Mouse (Mus musculus): ENCODE results near the gene Brwd3. TPM values are rescaled to one million over a fixed set of nuclear protein-coding genes. Genes with fewer than 3 reads are reported as not detected.

Brwd3 gene
- polyA plus RNA-seq, 1 experiment: 1.2 TPM

GRCm38 (mm10) chrX:108797268-108797667 lies 36.9 kb downstream of the Brwd3 start:
- DNase-seq: no peak
- WGBS: 60% methylated on average over 3 of the region's 3 CpGs
- TF ChIP-seq CTCF (IDR thresholded peaks at IDR 0.05; ENCODE audit: insufficient read depth, low read length) (no peak), POLR2A (IDR thresholded peaks at IDR 0.05; ENCODE audit: borderline replicate concordance, extremely low read depth, low read depth, low read length) (no peak)
- Histone ChIP-seq H3K4me1 (ENCODE audit: control insufficient read depth, insufficient read depth, low read length) (no peaks in the 10 kb centered on the region), H3K4me3 (replicated peaks; ENCODE audit: extremely low read depth, low read depth, low read length) (no peak overlapping the region)

- DNase-seq: no peak
- 87% methylated on average over 4 of the region's 4 CpGs for WGBS
Measured at GRCm38 (mm10) chrX:108783724-108784123, 50.4 kb downstream of the Brwd3 start.

GRCm38 (mm10) chrX:108731755-108732154 lies 102.4 kb downstream of the Brwd3 start:
- TF ChIP-seq POLR2A (IDR thresholded peaks at IDR 0.05; ENCODE audit: borderline replicate concordance, extremely low read depth, low read depth, low read length): no peak
- TF ChIP-seq CTCF (IDR thresholded peaks at IDR 0.05; ENCODE audit: insufficient read depth, low read length): no peak
- Histone ChIP-seq H3K4me1 (ENCODE audit: control insufficient read depth, insufficient read depth, low read length) (no peaks in the 10 kb centered on the region), H3K4me3 (replicated peaks; ENCODE audit: extremely low read depth, low read depth, low read length) (no peak overlapping the region)
- no peak for DNase-seq

More at GRCm38 (mm10) chrX:108783724-108784123, 50.4 kb downstream of the Brwd3 start:
- Histone ChIP-seq H3K4me1 (ENCODE audit: control insufficient read depth, insufficient read depth, low read length) (no peaks in the 10 kb centered on the region), H3K4me3 (replicated peaks; ENCODE audit: extremely low read depth, low read depth, low read length) (no peak overlapping the region)
- no peak for TF ChIP-seq POLR2A (IDR thresholded peaks at IDR 0.05; ENCODE audit: borderline replicate concordance, extremely low read depth, low read depth, low read length)
- TF ChIP-seq CTCF (IDR thresholded peaks at IDR 0.05; ENCODE audit: insufficient read depth, low read length): no peak

- WGBS: 70% methylated on average over 1 of the region's 1 CpGs
- TF ChIP-seq CTCF (IDR thresholded peaks at IDR 0.05; ENCODE audit: insufficient read depth, low read length) (no peak), POLR2A (IDR thresholded peaks at IDR 0.05; ENCODE audit: borderline replicate concordance, extremely low read depth, low read depth, low read length) (no peak)
Measured at GRCm38 (mm10) chrX:108729564-108729963, 104.6 kb downstream of the Brwd3 start.

GRCm38 (mm10) chrX:108729068-108729467 lies 105.1 kb downstream of the Brwd3 start:
- WGBS: 66% methylated on average over 3 of the region's 3 CpGs
- TF ChIP-seq CTCF (IDR thresholded peaks at IDR 0.05; ENCODE audit: insufficient read depth, low read length): no peak
- TF ChIP-seq POLR2A (IDR thresholded peaks at IDR 0.05; ENCODE audit: borderline replicate concordance, extremely low read depth, low read depth, low read length): no peak
- DNase-seq: no peak
- Histone ChIP-seq H3K4me1 (ENCODE audit: control insufficient read depth, insufficient read depth, low read length) (no peaks in the 10 kb centered on the region), H3K4me3 (replicated peaks; ENCODE audit: extremely low read depth, low read depth, low read length) (no peak overlapping the region)

More at GRCm38 (mm10) chrX:108729564-108729963, 104.6 kb downstream of the Brwd3 start:
- Histone ChIP-seq H3K4me3 (replicated peaks; ENCODE audit: extremely low read depth, low read depth, low read length) (no peak overlapping the region), H3K4me1 (ENCODE audit: control insufficient read depth, insufficient read depth, low read length) (no peaks in the 10 kb centered on the region)
- DNase-seq: no peak

- DNase-seq: no peak
- Histone ChIP-seq H3K4me3 (replicated peaks; ENCODE audit: extremely low read depth, low read depth, low read length) (no peak overlapping the region), H3K4me1 (ENCODE audit: control insufficient read depth, insufficient read depth, low read length) (no peaks in the 10 kb centered on the region)
- TF ChIP-seq POLR2A (IDR thresholded peaks at IDR 0.05; ENCODE audit: borderline replicate concordance, extremely low read depth, low read depth, low read length) (no peak), CTCF (IDR thresholded peaks at IDR 0.05; ENCODE audit: insufficient read depth, low read length) (no peak)
- WGBS: 63% methylated on average over 3 of the region's 3 CpGs
Measured at GRCm38 (mm10) chrX:108728334-108728733, 105.8 kb downstream of the Brwd3 start.

GRCm38 (mm10) chrX:108724241-108724640 lies 109.9 kb downstream of the Brwd3 start:
- Histone ChIP-seq H3K4me3 (replicated peaks; ENCODE audit: extremely low read depth, low read depth, low read length) (no peak overlapping the region), H3K4me1 (ENCODE audit: control insufficient read depth, insufficient read depth, low read length) (no peaks in the 10 kb centered on the region)
- DNase-seq: no peak
- TF ChIP-seq CTCF (IDR thresholded peaks at IDR 0.05; ENCODE audit: insufficient read depth, low read length) (no peak), POLR2A (IDR thresholded peaks at IDR 0.05; ENCODE audit: borderline replicate concordance, extremely low read depth, low read depth, low read length) (no peak)

GRCm38 (mm10) chrX:108722447-108722846 lies 111.7 kb downstream of the Brwd3 start:
- Histone ChIP-seq H3K4me1 (ENCODE audit: control insufficient read depth, insufficient read depth, low read length) (no peaks in the 10 kb centered on the region), H3K4me3 (replicated peaks; ENCODE audit: extremely low read depth, low read depth, low read length) (no peak overlapping the region)
- 61% methylated on average over 1 of the region's 1 CpGs for WGBS
- TF ChIP-seq POLR2A (IDR thresholded peaks at IDR 0.05; ENCODE audit: borderline replicate concordance, extremely low read depth, low read depth, low read length): no peak
- TF ChIP-seq CTCF (IDR thresholded peaks at IDR 0.05; ENCODE audit: insufficient read depth, low read length): no peak
- no peak for DNase-seq

- H3K4me1 ChIP-seq (ENCODE audit: control insufficient read depth, insufficient read depth, low read length): no peaks in the 10 kb centered on the region
- H3K4me3 ChIP-seq (replicated peaks; ENCODE audit: extremely low read depth, low read depth, low read length): no peak overlapping the region
- WGBS: 63% methylated on average over 2 of the region's 2 CpGs
- TF ChIP-seq CTCF (IDR thresholded peaks at IDR 0.05; ENCODE audit: insufficient read depth, low read length) (no peak), POLR2A (IDR thresholded peaks at IDR 0.05; ENCODE audit: borderline replicate concordance, extremely low read depth, low read depth, low read length) (no peak)
- no peak for DNase-seq
Measured at GRCm38 (mm10) chrX:108704312-108704711, 129.9 kb downstream of the Brwd3 start.

Other genes with a start within 250 kb of the Brwd3 start
- gene Gm379, start 169.5 kb downstream of the Brwd3 start, polyA plus RNA-seq (2012; rRNA removed): 0.14 TPM in 1 of 2 replicates, not detected in the other
- 0.36 and 0.69 TPM in 2 replicates for gene Hmgn5, start 179.0 kb upstream of the Brwd3 start, polyA plus RNA-seq (2012; rRNA removed)